Mouse (Mus musculus) embryo, embryonic 10.5 days (tissue): ENCODE measurements at regions not wholly inside any gene's neighbourhood (a gene's known extent, or its start where the extent isn't known, plus 50 kb on each side); places are given as distances from the start of the nearest gene placed in this dataset.
A peak's percentile ranks its signal among the peaks of the same experiment; 100 is the strongest.

Experiments used
- DNase-seq: peaks from one replicate; pipeline ENCODE4 v3.0.0-alpha.2; 2015; ENCODE audit warnings: low spot score

- no peak for DNase-seq
These were observed 57.4 kb downstream of the Gm21962 start for GRCm38 (mm10) chr3:137728689-137729088.

- DNase-seq, result no peak
These were observed 58.1 kb downstream of the Gm21962 start for GRCm38 (mm10) chr3:137729421-137729820.

- peak; percentile 21 for DNase-seq
These were observed 66.0 kb downstream of the Gm21962 start for GRCm38 (mm10) chr3:137737222-137737800.

GRCm38 (mm10) chr3:137741528-137741927 is 70.2 kb downstream of the Gm21962 start:
- no peak for DNase-seq

GRCm38 (mm10) chr3:137742119-137742518 is 70.8 kb downstream of the Gm21962 start:
- DNase-seq, result no peak

- DNase-seq, result no peak
These were observed 80.5 kb downstream of the Gm21962 start for GRCm38 (mm10) chr3:137751732-137752260.

- DNase-seq, result peak; percentile 92
These were observed 81.3 kb downstream of the Gm21962 start for GRCm38 (mm10) chr3:137752447-137753256.

- no peak for DNase-seq
These were observed 81.9 kb downstream of the Gm21962 start for GRCm38 (mm10) chr3:137753257-137753654.

- DNase-seq, result no peak
These were observed 84.1 kb downstream of the Gm21962 start for GRCm38 (mm10) chr3:137755391-137755790.

GRCm38 (mm10) chr3:137762213-137762884 is 91.0 kb downstream of the Gm21962 start:
- no peak for DNase-seq

- no peak for DNase-seq
These were observed 92.1 kb downstream of the Gm21962 start for GRCm38 (mm10) chr3:137763406-137763805.

- DNase-seq, result no peak
These were observed 95.7 kb upstream of the H2afz start for GRCm38 (mm10) chr3:137768627-137769026.

- no peak for DNase-seq
These were observed 89.0 kb upstream of the H2afz start for GRCm38 (mm10) chr3:137775076-137775849.

- DNase-seq, result peak; percentile 68
These were observed 86.2 kb upstream of the H2afz start for GRCm38 (mm10) chr3:137778113-137778512.

GRCm38 (mm10) chr3:137780029-137780428 is 84.3 kb upstream of the H2afz start:
- peak; percentile 28 for DNase-seq

GRCm38 (mm10) chr3:137782836-137783235 is 81.5 kb upstream of the H2afz start:
- DNase-seq, result no peak

GRCm38 (mm10) chr3:137783937-137784911 is 80.1 kb upstream of the H2afz start:
- peak; percentile 52 for DNase-seq

- peak; percentile 72 for DNase-seq
These were observed 79.1 kb upstream of the H2afz start for GRCm38 (mm10) chr3:137785224-137785623.

- no peak for DNase-seq
These were observed 78.4 kb upstream of the H2afz start for GRCm38 (mm10) chr3:137785871-137786270.

GRCm38 (mm10) chr3:137789671-137790070 is 74.6 kb upstream of the H2afz start:
- no peak for DNase-seq

- DNase-seq, result no peak
These were observed 73.9 kb upstream of the H2afz start for GRCm38 (mm10) chr3:137790340-137790739.
